Mouse (Mus musculus) C2C12 (cell line): ENCODE results near the gene Cetn4. TPM values are rescaled to one million over a fixed set of nuclear protein-coding genes. Genes with fewer than 3 reads are reported as not detected.

Experiments used
- H3K27me3 ChIP-seq: one replicate; pipeline ENCODE4 v1.6.1; 2011; ENCODE audit not compliant: control insufficient read depth, insufficient read depth, insufficient read length
- H3K36me3 ChIP-seq: one replicate; pipeline ENCODE4 v1.6.1; 2011; ENCODE audit not compliant: control insufficient read depth, insufficient read depth
- H3K4me3 ChIP-seq: one replicate; pipeline ENCODE4 v1.5.1; 2011; ENCODE audit warnings: mild to moderate bottlenecking, control low read depth; ENCODE audit not compliant: poor library complexity, insufficient read depth, severe bottlenecking
- H3K79me2 ChIP-seq: one replicate; pipeline ENCODE4 v1.6.1; 2011; ENCODE audit not compliant: control insufficient read depth, insufficient read depth
- H3K79me3 ChIP-seq: one replicate; pipeline ENCODE4 v1.6.1; 2011; ENCODE audit warnings: low read depth, control low read depth
- H3ac ChIP-seq: one replicate; pipeline ENCODE3; 2011; ENCODE audit warnings: low read depth; ENCODE audit not compliant: control insufficient read depth, insufficient read length
- CEBPB ChIP-seq: IDR thresholded peaks from one replicate; pipeline ENCODE4 v1.6.1; 2011; ENCODE audit warnings: low read depth, mild to moderate bottlenecking, control low read depth, moderate library complexity
- CTCF ChIP-seq: IDR thresholded peaks from one replicate; pipeline ENCODE4 v1.5.1; 2011; ENCODE audit not compliant: control insufficient read depth, insufficient read depth, insufficient read length
- FOSL1 ChIP-seq: IDR thresholded peaks from one replicate; pipeline ENCODE4 v1.8.0; 2011; ENCODE audit warnings: mild to moderate bottlenecking, low read length; ENCODE audit not compliant: poor library complexity, insufficient read depth, severe bottlenecking
- MAX ChIP-seq: IDR thresholded peaks from one replicate; pipeline ENCODE4 v1.6.1; 2011; ENCODE audit warnings: mild to moderate bottlenecking, control low read depth
- MYOD1 ChIP-seq: IDR thresholded peaks from one replicate; pipeline ENCODE4 v1.6.1; 2011; ENCODE audit warnings: low read depth; ENCODE audit not compliant: control insufficient read depth, insufficient read length
- MYOG ChIP-seq: IDR thresholded peaks from one replicate; pipeline ENCODE4 v1.6.1; 2011; ENCODE audit not compliant: control insufficient read depth, insufficient read length; ENCODE audit errors: extremely low read depth
- USF1 ChIP-seq: IDR thresholded peaks from one replicate; pipeline ENCODE4 v1.6.1; 2011; ENCODE audit warnings: low read depth, mild to moderate bottlenecking, control low read depth, moderate library complexity
- long read RNA-seq, 2 experiments: library from polyadenylated mRNA; unstranded; transcript quantifications; one replicate each; pipeline ENCODE4 v2.0.0; 2019 to 2020
- polyA plus RNA-seq: library from polyadenylated mRNA; unstranded; fragments of >200 nt; fragmentation: generic; extraction: Trizol; gene quantifications from one replicate; pipeline ENCODE4 v1.2.1, GENCODE M21; 2012; ENCODE audit warnings: missing spikeins

The Cetn4 gene
- 0.75 TPM for polyA plus RNA-seq
- long read RNA-seq, experiment 1, partial matches to known transcripts: 0 of 5 reads
- long read RNA-seq, experiment 1, other reads (novel, unspliced or antisense): 3 of 5 reads
- long read RNA-seq, experiment 2, partial matches to known transcripts: 0 of 1 reads
- long read RNA-seq, experiment 2, other reads (novel, unspliced or antisense): 0 of 1 reads

DNA sequence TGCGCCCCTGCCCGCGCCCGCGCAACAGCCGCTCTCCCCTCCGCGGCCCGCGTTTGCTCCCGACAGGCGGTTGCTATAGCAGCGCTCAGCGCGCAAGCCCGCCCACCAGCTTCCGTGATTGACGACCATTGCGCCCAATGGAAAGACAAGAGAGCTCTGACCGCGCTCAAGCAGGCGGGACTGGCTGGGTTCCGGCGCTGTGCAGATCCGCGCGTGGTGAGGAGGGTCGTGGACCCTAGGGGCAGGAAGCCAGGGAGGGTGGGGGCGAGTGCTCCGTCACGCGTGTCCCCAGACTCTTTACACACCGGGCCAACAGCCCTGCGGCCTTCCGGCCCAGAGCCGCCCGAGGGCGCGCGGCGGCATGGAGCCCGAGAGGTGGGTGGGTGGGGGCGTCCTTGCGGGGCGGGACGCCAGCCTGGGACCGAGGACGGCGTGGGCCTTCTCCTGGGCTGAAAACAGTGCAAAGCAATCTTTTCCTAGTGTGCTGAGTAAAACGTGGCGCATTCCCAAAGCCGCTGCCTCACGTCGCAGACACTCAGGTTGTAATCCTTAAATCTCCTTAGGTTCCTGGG, at the start of gene Cetn4, which contains the start of gene Bbs12:
Cetn4 (minus strand) TSS at position 339 of the 572 bp plus-strand sequence.
Bbs12 (plus strand) TSS at position 185 of the 572 bp plus-strand sequence.
- H3K79me3 ChIP-seq: peaks cover 6% of the 10 kb centered on the region
- no peak for TF ChIP-seq CTCF
- TF ChIP-seq MYOG: no peak
- TF ChIP-seq MYOD1: no peak
- no peak for TF ChIP-seq MAX
- TF ChIP-seq FOSL1: no peak
- TF ChIP-seq CEBPB: no peak
- peaks cover 33% of the 10 kb centered on the region for H3K79me2 ChIP-seq
- peak within 1 kb of the TSS; percentile 63 for H3K4me3 ChIP-seq
- peak within 1 kb of the TSS; percentile 92 for H3ac ChIP-seq
- H3K27me3 ChIP-seq: no peaks in the 10 kb centered on the region
- peaks cover 5% of the 10 kb centered on the region for H3K36me3 ChIP-seq

DNA sequence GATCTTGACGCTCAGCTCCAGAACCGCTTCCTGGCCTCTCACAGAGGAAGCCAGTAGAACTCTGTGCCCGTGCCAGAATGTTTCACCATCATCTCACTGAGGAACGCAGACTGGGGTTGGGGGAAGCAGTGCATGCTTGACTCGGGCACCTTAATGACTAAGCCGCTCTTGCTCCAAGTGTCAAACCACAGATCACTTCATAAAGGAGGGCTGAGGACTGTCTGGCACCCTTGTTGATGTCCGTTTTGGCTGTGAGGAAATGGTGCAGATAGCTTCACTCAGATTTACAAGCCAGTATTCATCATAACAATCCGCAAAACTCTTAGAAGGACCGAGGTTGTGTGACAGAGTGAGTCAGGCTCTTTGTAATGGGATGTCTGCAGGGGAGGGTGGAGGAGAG, 48.2 kb upstream of the Cetn4 start:
- no peaks in the 10 kb centered on the region for H3K36me3 ChIP-seq
- H3ac ChIP-seq: peak overlapping the region; percentile 39
- TF ChIP-seq MAX (no peak), USF1 (no peak), FOSL1 (no peak), CEBPB (no peak), MYOD1 (no peak), MYOG (no peak), CTCF (no peak)
- H3K79me2 ChIP-seq: no peaks in the 10 kb centered on the region
- no peak overlapping the region for H3K4me3 ChIP-seq
- no peaks in the 10 kb centered on the region for H3K27me3 ChIP-seq
- peaks cover 2% of the 10 kb centered on the region for H3K79me3 ChIP-seq

DNA sequence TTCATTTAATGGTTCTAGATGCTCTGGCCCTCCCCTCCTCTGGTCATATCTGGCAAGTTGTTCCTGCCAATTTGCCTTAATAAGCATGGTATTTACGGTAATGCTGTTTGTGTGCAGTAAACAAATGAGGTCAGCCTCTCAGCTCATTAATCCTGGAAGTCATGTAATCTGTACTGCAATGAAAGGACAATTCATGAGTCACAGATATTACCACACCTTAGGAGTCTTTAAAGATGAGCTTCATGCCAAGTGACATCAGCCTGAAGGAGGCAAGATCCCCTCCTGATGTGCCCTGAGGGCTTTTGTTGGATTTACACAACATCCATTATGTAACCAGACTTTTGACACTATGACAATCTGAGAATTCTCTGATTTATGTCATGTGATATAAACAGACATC, 42.2 kb upstream of the Cetn4 start:
- Histone ChIP-seq H3K79me3 (no peaks in the 10 kb centered on the region), H3K27me3 (no peaks in the 10 kb centered on the region)
- TF ChIP-seq MYOG: no peak
- TF ChIP-seq MYOD1: no peak
- no peak for TF ChIP-seq CEBPB
- TF ChIP-seq FOSL1: no peak
- no peak for TF ChIP-seq USF1
- no peak for TF ChIP-seq MAX
- no peak for TF ChIP-seq CTCF

DNA sequence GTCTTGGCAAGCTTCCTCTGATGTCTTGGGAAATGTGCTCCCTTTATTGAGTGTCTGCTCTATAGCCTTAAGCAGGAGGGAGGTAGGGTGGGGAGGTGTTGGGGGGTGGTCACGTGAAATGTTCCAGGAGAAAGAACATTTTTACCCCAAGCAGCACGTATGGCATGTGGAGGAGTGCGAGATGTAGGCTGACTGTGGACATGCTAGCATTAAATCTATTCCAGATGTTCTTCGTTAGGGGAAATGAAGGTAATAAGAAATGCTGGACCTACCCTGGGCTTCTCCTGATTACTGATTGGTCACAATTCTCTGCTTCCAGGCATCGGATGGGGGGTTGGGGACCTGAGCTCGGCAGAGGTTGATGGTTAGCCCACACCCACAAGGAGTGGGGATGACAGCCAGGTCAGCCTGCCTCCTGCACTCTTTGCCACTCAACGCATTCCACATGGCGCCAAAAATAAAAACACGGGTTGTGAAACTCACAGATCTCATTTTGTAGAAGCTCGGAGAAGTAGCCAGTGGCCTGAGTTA, 41.5 kb upstream of the Cetn4 start:
- no peaks in the 10 kb centered on the region for H3K79me3 ChIP-seq
- no peaks in the 10 kb centered on the region for H3K27me3 ChIP-seq
- no peaks in the 10 kb centered on the region for H3K79me2 ChIP-seq
- H3K4me3 ChIP-seq: no peak overlapping the region
- no peak overlapping the region for H3ac ChIP-seq
- TF ChIP-seq MYOD1 (no peak), FOSL1 (no peak), CTCF (no peak)
- H3K36me3 ChIP-seq: no peaks in the 10 kb centered on the region

More for the DNA sequence above, 42.2 kb upstream of the Cetn4 start:
- H3K4me3 ChIP-seq: no peak overlapping the region
- H3ac ChIP-seq: no peak overlapping the region
- H3K36me3 ChIP-seq: no peaks in the 10 kb centered on the region
- H3K79me2 ChIP-seq: no peaks in the 10 kb centered on the region

DNA sequence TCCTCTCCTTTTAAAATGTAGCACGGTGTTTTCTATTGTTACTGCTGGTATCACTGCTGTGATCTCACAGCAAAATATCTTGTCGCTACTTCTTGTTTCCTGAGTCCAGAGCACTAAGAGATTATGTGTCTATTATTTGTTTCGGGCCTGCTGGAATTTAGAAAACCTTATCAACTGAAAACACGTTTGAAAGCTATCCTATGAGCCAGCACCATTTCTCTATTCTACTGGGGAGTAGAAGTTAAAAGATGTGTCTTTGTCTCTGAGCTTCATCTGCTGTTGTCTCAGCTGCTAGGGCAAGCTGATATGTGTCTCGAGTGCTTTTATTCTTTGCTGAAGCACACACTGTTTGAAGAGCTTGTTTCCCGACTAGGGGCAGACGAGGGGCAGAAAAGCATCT, 37.9 kb upstream of the Cetn4 start:
- no peak overlapping the region for H3ac ChIP-seq
- H3K79me2 ChIP-seq: no peaks in the 10 kb centered on the region
- no peaks in the 10 kb centered on the region for H3K36me3 ChIP-seq
- H3K4me3 ChIP-seq: no peak overlapping the region
- no peaks in the 10 kb centered on the region for H3K79me3 ChIP-seq
- H3K27me3 ChIP-seq: no peaks in the 10 kb centered on the region
- TF ChIP-seq MYOD1 (no peak), FOSL1 (no peak), USF1 (no peak), CTCF (no peak), MYOG (no peak), CEBPB (no peak), MAX (no peak)

DNA sequence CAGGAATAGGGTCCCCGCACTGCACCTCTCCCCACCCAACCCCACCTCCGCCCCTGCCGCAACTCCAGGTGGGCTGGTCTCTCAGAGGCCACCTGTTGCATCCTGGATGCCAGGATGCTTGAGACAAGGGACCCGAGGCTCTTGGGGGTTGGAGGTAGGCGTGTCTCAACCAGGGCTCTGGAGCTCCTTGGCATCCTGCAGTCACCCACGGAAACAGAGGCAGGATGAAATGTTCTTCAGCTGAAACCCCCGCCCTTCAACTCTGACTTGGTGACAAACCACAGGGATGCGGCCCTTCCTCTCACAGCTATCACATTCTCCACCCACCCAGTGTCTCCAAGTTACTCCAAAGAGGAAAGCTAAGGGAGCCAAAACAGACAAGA, 36.6 kb upstream of the Cetn4 start:
- Histone ChIP-seq H3K27me3 (no peaks in the 10 kb centered on the region), H3K79me3 (no peaks in the 10 kb centered on the region), H3K79me2 (no peaks in the 10 kb centered on the region), H3ac (no peak overlapping the region), H3K36me3 (no peaks in the 10 kb centered on the region), H3K4me3 (no peak overlapping the region)
- TF ChIP-seq CTCF: no peak
- no peak for TF ChIP-seq CEBPB
- no peak for TF ChIP-seq MYOD1
- TF ChIP-seq MAX: no peak
- no peak for TF ChIP-seq MYOG
- no peak for TF ChIP-seq FOSL1
- TF ChIP-seq USF1: no peak
